Mouse (Mus musculus) bone marrow macrophage, adult 2 months (primary cell): Measurements from ENCODE around the gene Grip1.

Source experiments
- CTCF ChIP-seq: IDR thresholded peaks from 2 replicates; pipeline ENCODE4 v1.5.1; 2012; ENCODE audit warnings: low read depth, mild to moderate bottlenecking, low read length, moderate library complexity
- POLR2A ChIP-seq: IDR thresholded peaks from 2 replicates; pipeline ENCODE4 v1.6.1; 2012; ENCODE audit warnings: mild to moderate bottlenecking, low read depth, low read length, borderline replicate concordance

GRCm38 (mm10) chr10:119634544-119634943, 180.9 kb downstream of the Grip1 start:
- no peak for TF ChIP-seq CTCF
- TF ChIP-seq POLR2A = no peak
